ENCODE assay signal across 9 mouse cellular contexts in the genomic region with DNA sequence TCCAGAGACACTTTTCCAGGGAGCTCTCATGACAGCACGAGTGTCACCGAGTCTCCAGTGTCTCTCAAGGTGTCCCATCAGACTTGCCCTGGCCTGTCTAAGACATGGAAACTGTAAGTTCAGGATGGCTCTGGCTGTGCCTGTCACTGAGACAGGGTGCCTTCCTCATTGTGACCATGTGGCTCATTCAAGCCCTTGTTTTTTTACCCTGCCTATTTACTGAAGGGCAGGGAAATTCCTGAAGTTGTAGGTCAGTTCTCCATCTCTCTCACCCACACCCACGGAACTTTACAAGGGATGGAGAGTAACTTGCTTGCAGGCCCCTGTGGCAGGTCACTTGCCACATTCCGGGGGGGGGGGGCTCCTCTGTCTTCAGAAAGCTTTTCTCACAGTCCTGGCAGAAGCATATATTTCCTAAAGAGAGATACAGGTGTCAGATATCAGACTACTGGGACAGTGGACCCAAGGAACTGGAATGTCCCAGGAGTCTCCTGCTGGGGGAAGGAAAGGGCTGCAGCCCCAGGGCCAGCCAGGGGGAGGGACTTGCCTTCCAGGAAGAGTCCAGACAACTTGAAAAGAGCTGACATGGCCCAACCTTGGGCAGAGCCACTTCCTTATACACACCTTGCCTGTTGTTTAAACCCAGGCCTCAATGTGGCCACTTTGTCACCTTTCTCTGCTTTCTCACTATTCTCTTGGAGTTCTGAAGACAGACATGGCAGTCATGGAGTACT. TPM values are rescaled to one million over a fixed set of nuclear protein-coding genes. Genes with fewer than 3 reads are reported as not detected.
A peak's percentile ranks its signal among the peaks of the same experiment; 100 is the strongest.
DNase-seq lines count a peak whose midpoint lies in the region; ATAC-seq and TF ChIP-seq lines count a peak whose summit lies in the region.
"Had no signal": no experiment of that assay in that cellular context is flagged by ENCODE, and none has a peak within 500 bp of the region (broad histone marks: within the 10 kb centered on the region; RNA-seq: fewer than 3 reads in every experiment).

No protein-coding gene starts in this region.

- H3K27me3 ChIP-seq in lung, embryonic 16.5 days (ENCODE audit: control insufficient read depth, insufficient read depth, low read depth, low read length), result no peaks in the 10 kb centered on the region
- H3K27me3 ChIP-seq in liver, embryonic 14.5 days (ENCODE audit: control insufficient read depth, insufficient read depth, low read length), result no peaks in the 10 kb centered on the region
- H3K27me3 ChIP-seq in stomach, postnatal 0 days (ENCODE audit: control insufficient read depth, insufficient read depth, low read length), result no peaks in the 10 kb centered on the region

- no peaks in the 10 kb centered on the region for H3K9me3 ChIP-seq in lung, embryonic 16.5 days (ENCODE audit: control insufficient read depth, low read length)
- no peaks in the 10 kb centered on the region for H3K9me3 ChIP-seq in liver, embryonic 14.5 days (ENCODE audit: control insufficient read depth, low read length)
- H3K9me3 ChIP-seq in stomach, postnatal 0 days (ENCODE audit: control insufficient read depth, low read length), result no peaks in the 10 kb centered on the region

- H3K36me3 ChIP-seq in lung, embryonic 16.5 days (ENCODE audit: control insufficient read depth, insufficient read depth, low read length), result no peaks in the 10 kb centered on the region
- H3K36me3 ChIP-seq in liver, embryonic 14.5 days (replicated peaks; ENCODE audit: control insufficient read depth, insufficient read depth, low read depth), result no peaks in the 10 kb centered on the region
- no peaks in the 10 kb centered on the region for H3K36me3 ChIP-seq in stomach, postnatal 0 days (ENCODE audit: control insufficient read depth, insufficient read depth, low read length)

- no peak overlapping the region for H3K4me3 ChIP-seq in lung, embryonic 16.5 days (ENCODE audit: low read length)
- H3K4me3 ChIP-seq in bone marrow, adult 2 months (replicated peaks; ENCODE audit: control insufficient read depth, low read depth, low read length), result no peak overlapping the region
- H3K4me3 ChIP-seq in liver, embryonic 14.5 days (ENCODE audit: insufficient read depth in 1 of 2, low read depth in 2 of 2, low read length in 2 of 2), result no peak overlapping the region
- H3K4me3 ChIP-seq in stomach, postnatal 0 days (ENCODE audit: low read depth, low read length), result no peak overlapping the region

- H3K9ac ChIP-seq in lung, embryonic 16.5 days (ENCODE audit: low read length), result no peak overlapping the region
- peak overlapping the region; percentile 23 for H3K9ac ChIP-seq in liver, embryonic 14.5 days (replicated peaks)
- H3K9ac ChIP-seq in stomach, postnatal 0 days (ENCODE audit: low read length), result 0 out of 2 replicates have a peak overlapping the region, but pooled peaks have one; percentile 35

- no peak for DNase-seq in lung, postnatal 14 days
- DNase-seq in liver, embryonic 14.5 days (ENCODE audit: low read depth in 3 of 3, low spot score in 3 of 3), result no peak
- peak; percentile 71 for DNase-seq in stomach, postnatal 0 days (ENCODE audit: low spot score)
- no peak for DNase-seq in frontal cortex, postnatal 36 days (ENCODE audit: low spot score in 2 of 2)
- no peak for DNase-seq in kidney, postnatal 10 days
- DNase-seq: right cerebral cortex, postnatal 25 days; thymus, postnatal 25 days had no signal

- TF ChIP-seq EP300 in liver, embryonic 14.5 days (IDR thresholded peaks at IDR 0.05; ENCODE audit: low read depth), result no peak
- TF ChIP-seq EP300 in stomach, postnatal 0 days (optimal IDR thresholded peaks at IDR 0.05), result no peak

- peaks cover 21% of the 10 kb centered on the region for H3K4me1 ChIP-seq in lung, embryonic 16.5 days (replicated peaks; ENCODE audit: control insufficient read depth, insufficient read depth, low read length)
- peaks cover 17% of the 10 kb centered on the region for H3K4me1 ChIP-seq in bone marrow, adult 2 months (ENCODE audit: control insufficient read depth, insufficient read depth, low read length)
- peaks cover 67 to 75% of the 10 kb centered on the region in 2 experiments for H3K4me1 ChIP-seq in liver, embryonic 14.5 days (replicated peaks; ENCODE audit: control insufficient read depth in 2 of 2, insufficient read depth in 2 of 2, low read length in 1 of 2)
- H3K4me1 ChIP-seq in stomach, postnatal 0 days (replicated peaks; ENCODE audit: control insufficient read depth, insufficient read depth), result peaks cover 7% of the 10 kb centered on the region; the same call in 1 of the 2 replicates

- WGBS in lung, embryonic 16.5 days, result 48% methylated on average over 4 of the region's 4 CpGs
- WGBS in bone marrow, adult 2 months, result 44% methylated on average over 4 of the region's 4 CpGs
- WGBS in liver, embryonic 14.5 days (ENCODE audit: insufficient replicate concordance), result 22% methylated on average over 4 of the region's 4 CpGs
- WGBS in stomach, postnatal 0 days, result 30% methylated on average over 4 of the region's 4 CpGs

- TF ChIP-seq CTCF in bone marrow, adult 2 months (IDR thresholded peaks at IDR 0.05; ENCODE audit: control insufficient read depth, insufficient read depth, low read length), result no peak
- TF ChIP-seq CTCF in liver, embryonic 14.5 days (IDR thresholded peaks at IDR 0.05; ENCODE audit: low read depth), result no peak
- 0 out of 2 replicates have a peak, but pooled peaks have one; percentile 3 for TF ChIP-seq CTCF in stomach, postnatal 0 days (IDR thresholded peaks at IDR 0.05; ENCODE audit: low read depth)

- peak; percentile 26; the same call in 1 of the 2 replicates for ATAC-seq in lung, embryonic 16.5 days (ENCODE audit: low read depth)
- ATAC-seq in liver, embryonic 14.5 days (ENCODE audit: insufficient read depth), result peak; percentile 22; the same call in 1 of the 2 replicates
- ATAC-seq in stomach, postnatal 0 days (ENCODE audit: low FRiP score, low TSS enrichment), result peak; percentile 88

- H3K27ac ChIP-seq in lung, embryonic 16.5 days (ENCODE audit: low read length), result no peak overlapping the region
- peak overlapping the region; percentile 87 for H3K27ac ChIP-seq in bone marrow, adult 2 months (ENCODE audit: control insufficient read depth, insufficient read depth, low read depth, low read length, poor library complexity)
- H3K27ac ChIP-seq in liver, embryonic 14.5 days, result peak overlapping the region; percentile 53
- H3K27ac ChIP-seq in stomach, postnatal 0 days (replicated peaks), result peak overlapping the region; percentile 77

- no peak for TF ChIP-seq POLR2A in bone marrow, adult 2 months (IDR thresholded peaks at IDR 0.05; ENCODE audit: borderline replicate concordance, control insufficient read depth, low read depth, low read length)

- H3K4me2 ChIP-seq in lung, embryonic 16.5 days (ENCODE audit: low read depth, low read length), result no peak overlapping the region
- peak overlapping the region; percentile 64 for H3K4me2 ChIP-seq in liver, embryonic 14.5 days (ENCODE audit: low read depth)
- H3K4me2 ChIP-seq in stomach, postnatal 0 days (replicated peaks; ENCODE audit: low read depth), result no peak overlapping the region

RNA-seq across cellular contexts. Expression of gene Glipr2, which starts 7.9 kb away (rescaled TPM):
- 57.8 and 59.6 TPM in 2 replicates for polyA plus RNA-seq in lung, embryonic 16.5 days (2015; fragmentation: Nextera tagmentation; extraction: Ambion mirVana)
- polyA plus RNA-seq in bone marrow, adult 2 months (2011; ENCODE audit: insufficient read depth, insufficient read length, low replicate concordance, missing spikeins), result 20.8 and 49.7 TPM in 2 replicates
- 17.1 and 19.2 TPM in 2 replicates for polyA plus RNA-seq in liver, embryonic 14.5 days (2012; rRNA removed)
- 46.6 and 48.8 TPM in 2 replicates for polyA plus RNA-seq in liver, embryonic 14.5 days (2014; fragmentation: Nextera tagmentation; extraction: Ambion mirVana)
- 43.4 and 46.4 TPM in 2 replicates for polyA plus RNA-seq in stomach, postnatal 0 days (2015; fragmentation: Nextera tagmentation; extraction: Ambion mirVana)

RNA-seq across cellular contexts. Expression of gene Ccin, which starts 18.2 kb away (rescaled TPM):
- not detected in 2 replicates for polyA plus RNA-seq in lung, embryonic 16.5 days (2015; fragmentation: Nextera tagmentation; extraction: Ambion mirVana)
- polyA plus RNA-seq in bone marrow, adult 2 months (2011; ENCODE audit: insufficient read depth, insufficient read length, low replicate concordance, missing spikeins), result not detected in 2 replicates
- polyA plus RNA-seq in liver, embryonic 14.5 days (2012; rRNA removed), result 0.02 TPM in 1 of 2 replicates, not detected in the other
- not detected in 2 replicates for polyA plus RNA-seq in liver, embryonic 14.5 days (2014; fragmentation: Nextera tagmentation; extraction: Ambion mirVana)
- polyA plus RNA-seq in stomach, postnatal 0 days (2015; fragmentation: Nextera tagmentation; extraction: Ambion mirVana), result not detected in 2 replicates

RNA-seq across cellular contexts. Expression of gene Clta, which starts 39.1 kb away (rescaled TPM):
- 186 and 199 TPM in 2 replicates for polyA plus RNA-seq in lung, embryonic 16.5 days (2015; fragmentation: Nextera tagmentation; extraction: Ambion mirVana)
- 114 and 168 TPM in 2 replicates for polyA plus RNA-seq in bone marrow, adult 2 months (2011; ENCODE audit: insufficient read depth, insufficient read length, low replicate concordance, missing spikeins)
- polyA plus RNA-seq in liver, embryonic 14.5 days (2012; rRNA removed), result 114 and 173 TPM in 2 replicates
- polyA plus RNA-seq in liver, embryonic 14.5 days (2014; fragmentation: Nextera tagmentation; extraction: Ambion mirVana), result 121 and 128 TPM in 2 replicates
- polyA plus RNA-seq in stomach, postnatal 0 days (2015; fragmentation: Nextera tagmentation; extraction: Ambion mirVana), result 191 and 194 TPM in 2 replicates

Comparison
In these comparisons a context has a peak if more than half of its experiments do, and no peak if none do; other contexts are left out.
1. ATAC-seq: peak in every context shown above with its lines; median percentile 88 in stomach, postnatal 0 days; 26 in lung, embryonic 16.5 days; 22 in liver, embryonic 14.5 days.